Mouse (Mus musculus) left cerebral cortex, postnatal 10 days (tissue): ENCODE data around the gene Mlxip. TPM values are rescaled to one million over a fixed set of nuclear protein-coding genes. Genes with fewer than 3 reads are reported as not detected.

Source experiments
- DNase-seq, 2 experiments: peaks; one replicate each; pipeline ENCODE4 v3.0.0; 2021 to 2022; ENCODE audit warnings: low spot score in 2 of 2, mixed read lengths in 1 of 2; ENCODE audit errors: extremely low spot score in 1 of 2
- intact Hi-C: fragments of 180-260 bp; cut with DNase I; formaldehyde crosslinking; loops from one replicate; pipeline ENCODE4 v1.15.1; 2025
- total RNA-seq, 2 experiments: library from RNA; stranded (reverse); gene quantifications; 2 replicates each; pipeline ENCODE4 v1.2.3; 2021

Gene Mlxip
- total RNA-seq = 10 to 100 TPM; 22.6 to 24.6 TPM

GRCm38 (mm10) chr5:123394303-123394956 lies at the start of gene Mlxip:
Mlxip (plus strand) TSS chr5:123394798.
- intact Hi-C loops = no loop called here
- DNase-seq = peak; percentile 92 to 93

GRCm38 (mm10) chr5:123344963-123345852 lies 49.4 kb upstream of the Mlxip start:
- intact Hi-C loops = no loop called here

GRCm38 (mm10) chr5:123345853-123346654 lies 48.5 kb upstream of the Mlxip start:
- intact Hi-C loops = no loop called here
- peak; percentile 64 to 81 for DNase-seq

More at GRCm38 (mm10) chr5:123344963-123345852, 49.4 kb upstream of the Mlxip start:
- DNase-seq = peak in 1 of 2 experiments; percentile 79

GRCm38 (mm10) chr5:123346701-123347270 lies 47.8 kb upstream of the Mlxip start:
- intact Hi-C loops = no loop called here
- no peak for DNase-seq

GRCm38 (mm10) chr5:123347985-123348384 lies 46.6 kb upstream of the Mlxip start:
- no peak for DNase-seq
- intact Hi-C loops = no loop called here

GRCm38 (mm10) chr5:123350386-123350785 lies 44.2 kb upstream of the Mlxip start:
- intact Hi-C loops = no loop called here
- peak in 1 of 2 experiments; percentile 71 for DNase-seq

GRCm38 (mm10) chr5:123355918-123356317 lies 38.7 kb upstream of the Mlxip start:
- intact Hi-C loops = no loop called here
- DNase-seq = no peak

GRCm38 (mm10) chr5:123357253-123357652 lies 37.3 kb upstream of the Mlxip start:
- no peak for DNase-seq
- intact Hi-C loops = no loop called here

GRCm38 (mm10) chr5:123359431-123359830 lies 35.2 kb upstream of the Mlxip start:
- no peak for DNase-seq
- intact Hi-C loops = no loop called here

GRCm38 (mm10) chr5:123362911-123363310 lies 31.7 kb upstream of the Mlxip start:
- intact Hi-C loops = no loop called here
- DNase-seq = no peak

- intact Hi-C loops = no loop called here
- peak in 1 of 2 experiments; percentile 43 for DNase-seq
Measured at GRCm38 (mm10) chr5:123364302-123364971, 30.2 kb upstream of the Mlxip start.

GRCm38 (mm10) chr5:123368869-123369488 lies 25.6 kb upstream of the Mlxip start:
- intact Hi-C loops = loop anchor here (5.0 kb wide), 2 partner anchors 117 to 133 kb away; partner anchors contain the start of gene Wdr66
- DNase-seq = peak in 1 of 2 experiments; percentile 58

- no peak for DNase-seq
- intact Hi-C loops = no loop called here
Measured at GRCm38 (mm10) chr5:123370049-123370448, 24.5 kb upstream of the Mlxip start.

- intact Hi-C loops = loop anchor here (5.0 kb wide), 1 partner anchor 62 kb away; no protein-coding TSS in a partner anchor
- DNase-seq = no peak
Measured at GRCm38 (mm10) chr5:123375262-123375661, 19.3 kb upstream of the Mlxip start.

GRCm38 (mm10) chr5:123375793-123376452 lies 18.7 kb upstream of the Mlxip start:
- intact Hi-C loops = loop anchor here (5.0 kb wide), 1 partner anchor 61 kb away; no protein-coding TSS in a partner anchor
- DNase-seq = no peak

GRCm38 (mm10) chr5:123376569-123376968 lies 18.0 kb upstream of the Mlxip start:
- peak; percentile 69 to 89 for DNase-seq
- intact Hi-C loops = loop anchor here (5.0 kb wide), 1 partner anchor 61 kb away; no protein-coding TSS in a partner anchor
